Mouse (Mus musculus): ENCODE results near the gene Bach2. TPM values are rescaled to one million over a fixed set of nuclear protein-coding genes. Genes with fewer than 3 reads are reported as not detected.
A peak's percentile ranks its signal among the peaks of the same experiment; 100 is the strongest.

Bach2 gene
- polyA plus RNA-seq, 1 experiment from 2014 or later, result 2.4 TPM

DNA sequence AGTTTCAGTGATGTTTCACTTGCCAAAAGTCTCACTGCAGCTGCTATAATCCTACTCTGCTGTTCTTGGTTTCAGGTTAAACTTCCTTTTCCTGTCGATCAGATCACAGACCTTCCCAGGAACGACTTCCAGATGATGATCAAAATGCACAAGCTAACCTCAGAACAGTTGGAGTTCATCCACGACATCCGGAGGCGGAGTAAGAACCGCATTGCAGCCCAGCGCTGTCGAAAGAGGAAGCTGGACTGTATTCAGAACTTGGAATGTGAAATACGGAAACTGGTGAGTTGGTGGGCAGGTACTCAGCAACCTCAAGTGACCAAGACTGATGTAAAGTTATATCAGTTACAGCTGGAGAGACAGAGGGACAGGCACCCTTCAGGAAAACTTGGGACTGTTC lies 336.6 kb downstream of the Bach2 start:
- no peak for ATAC-seq
- Histone ChIP-seq H3K4me1 (ENCODE audit: control insufficient read depth, insufficient read depth, low read length) (no peaks in the 10 kb centered on the region), H3K27me3 (replicated peaks; ENCODE audit: control insufficient read depth, insufficient read depth, low read length) (no peaks in the 10 kb centered on the region), H3K4me2 (ENCODE audit: low read depth, low read length) (no peak overlapping the region), H3K9ac (ENCODE audit: low read depth, low read length) (no peak overlapping the region), H3K9me3 (ENCODE audit: control insufficient read depth, low read length) (no peaks in the 10 kb centered on the region), H3K4me3 (ENCODE audit: low read length) (no peak overlapping the region), H3K36me3 (ENCODE audit: control insufficient read depth, insufficient read depth, low read length) (no peaks in the 10 kb centered on the region), H3K27ac (ENCODE audit: low read length) (no peak overlapping the region)
- WGBS, result 58% methylated on average over 9 of the region's 9 CpGs

GRCm38 (mm10) chr4:32579850-32580249 lies 341.2 kb downstream of the Bach2 start:
- Histone ChIP-seq H3K4me2 (ENCODE audit: low read depth, low read length) (no peak overlapping the region), H3K36me3 (ENCODE audit: control insufficient read depth, insufficient read depth, low read length) (no peaks in the 10 kb centered on the region), H3K27me3 (replicated peaks; ENCODE audit: control insufficient read depth, insufficient read depth, low read length) (no peaks in the 10 kb centered on the region), H3K9me3 (ENCODE audit: control insufficient read depth, low read length) (no peaks in the 10 kb centered on the region), H3K4me1 (ENCODE audit: control insufficient read depth, insufficient read depth, low read length) (no peaks in the 10 kb centered on the region), H3K4me3 (ENCODE audit: low read length) (no peak overlapping the region), H3K27ac (ENCODE audit: low read length) (no peak overlapping the region), H3K9ac (ENCODE audit: low read depth, low read length) (no peak overlapping the region)
- WGBS, result 75% methylated on average over 8 of the region's 8 CpGs
- no peak for ATAC-seq

- H3K4me3 ChIP-seq (ENCODE audit: low read length), result no peak overlapping the region
- no peak overlapping the region for H3K9ac ChIP-seq (ENCODE audit: low read depth, low read length)
- H3K27ac ChIP-seq (ENCODE audit: low read length), result no peak overlapping the region
- no peaks in the 10 kb centered on the region for H3K4me1 ChIP-seq (ENCODE audit: control insufficient read depth, insufficient read depth, low read length)
- H3K4me2 ChIP-seq (ENCODE audit: low read depth, low read length), result no peak overlapping the region
- 64% methylated on average over 6 of the region's 6 CpGs for WGBS
- no peaks in the 10 kb centered on the region for H3K27me3 ChIP-seq (replicated peaks; ENCODE audit: control insufficient read depth, insufficient read depth, low read length)
- H3K36me3 ChIP-seq (ENCODE audit: control insufficient read depth, insufficient read depth, low read length), result no peaks in the 10 kb centered on the region
- H3K9me3 ChIP-seq (ENCODE audit: control insufficient read depth, low read length), result no peaks in the 10 kb centered on the region
- ATAC-seq, result no peak
Observed at GRCm38 (mm10) chr4:32584181-32584580, 345.6 kb downstream of the Bach2 start.

GRCm38 (mm10) chr4:32586596-32586995 lies 348.0 kb downstream of the Bach2 start:
- no peaks in the 10 kb centered on the region for H3K27me3 ChIP-seq (replicated peaks; ENCODE audit: control insufficient read depth, insufficient read depth, low read length)
- H3K27ac ChIP-seq (ENCODE audit: low read length), result no peak overlapping the region
- H3K36me3 ChIP-seq (ENCODE audit: control insufficient read depth, insufficient read depth, low read length), result no peaks in the 10 kb centered on the region
- H3K4me3 ChIP-seq (ENCODE audit: low read length), result no peak overlapping the region
- no peaks in the 10 kb centered on the region for H3K4me1 ChIP-seq (ENCODE audit: control insufficient read depth, insufficient read depth, low read length)
- H3K4me2 ChIP-seq (ENCODE audit: low read depth, low read length), result no peak overlapping the region
- H3K9me3 ChIP-seq (ENCODE audit: control insufficient read depth, low read length), result no peaks in the 10 kb centered on the region
- ATAC-seq, result no peak
- WGBS, result 8% methylated on average over 9 of the region's 9 CpGs
- H3K9ac ChIP-seq (ENCODE audit: low read depth, low read length), result no peak overlapping the region

- Histone ChIP-seq H3K9me3 (ENCODE audit: control insufficient read depth, low read length) (no peaks in the 10 kb centered on the region), H3K36me3 (ENCODE audit: control insufficient read depth, insufficient read depth, low read length) (no peaks in the 10 kb centered on the region), H3K4me3 (ENCODE audit: low read length) (no peak overlapping the region), H3K9ac (ENCODE audit: low read depth, low read length) (no peak overlapping the region), H3K27ac (ENCODE audit: low read length) (no peak overlapping the region), H3K4me1 (ENCODE audit: control insufficient read depth, insufficient read depth, low read length) (no peaks in the 10 kb centered on the region), H3K27me3 (replicated peaks; ENCODE audit: control insufficient read depth, insufficient read depth, low read length) (no peaks in the 10 kb centered on the region), H3K4me2 (ENCODE audit: low read depth, low read length) (no peak overlapping the region)
- WGBS, result 85% methylated on average over 5 of the region's 5 CpGs
- no peak for ATAC-seq
Observed at GRCm38 (mm10) chr4:32587543-32587942, 348.9 kb downstream of the Bach2 start.

DNA sequence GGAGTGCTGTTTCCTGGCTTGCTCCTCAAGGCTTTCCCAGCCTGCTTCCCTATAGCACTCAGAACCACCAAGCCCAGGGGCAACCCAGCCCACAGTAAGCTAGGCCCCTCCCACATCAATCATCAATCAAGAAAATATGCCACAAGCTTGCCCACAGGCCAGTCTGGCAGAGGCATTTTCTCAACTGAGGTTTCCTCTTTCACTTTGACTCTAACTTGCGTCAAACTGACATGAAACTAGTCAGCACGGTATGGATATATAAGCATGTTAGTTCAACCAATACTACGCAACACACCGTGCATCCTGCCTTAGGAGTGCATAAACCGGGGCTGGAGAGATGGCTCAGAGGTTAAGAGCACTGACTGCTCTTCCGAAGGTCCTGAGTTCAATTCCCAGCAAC lies 349.6 kb downstream of the Bach2 start:
- WGBS, result 86% methylated on average over 6 of the region's 6 CpGs
- H3K36me3 ChIP-seq (ENCODE audit: control insufficient read depth, insufficient read depth, low read length), result no peaks in the 10 kb centered on the region
- ATAC-seq, result no peak
- H3K4me1 ChIP-seq (ENCODE audit: control insufficient read depth, insufficient read depth, low read length), result no peaks in the 10 kb centered on the region
- H3K4me2 ChIP-seq (ENCODE audit: low read depth, low read length), result no peak overlapping the region
- no peak overlapping the region for H3K27ac ChIP-seq (ENCODE audit: low read length)
- H3K4me3 ChIP-seq (ENCODE audit: low read length), result no peak overlapping the region
- H3K27me3 ChIP-seq (replicated peaks; ENCODE audit: control insufficient read depth, insufficient read depth, low read length), result no peaks in the 10 kb centered on the region
- no peak overlapping the region for H3K9ac ChIP-seq (ENCODE audit: low read depth, low read length)
- no peaks in the 10 kb centered on the region for H3K9me3 ChIP-seq (ENCODE audit: control insufficient read depth, low read length)

DNA sequence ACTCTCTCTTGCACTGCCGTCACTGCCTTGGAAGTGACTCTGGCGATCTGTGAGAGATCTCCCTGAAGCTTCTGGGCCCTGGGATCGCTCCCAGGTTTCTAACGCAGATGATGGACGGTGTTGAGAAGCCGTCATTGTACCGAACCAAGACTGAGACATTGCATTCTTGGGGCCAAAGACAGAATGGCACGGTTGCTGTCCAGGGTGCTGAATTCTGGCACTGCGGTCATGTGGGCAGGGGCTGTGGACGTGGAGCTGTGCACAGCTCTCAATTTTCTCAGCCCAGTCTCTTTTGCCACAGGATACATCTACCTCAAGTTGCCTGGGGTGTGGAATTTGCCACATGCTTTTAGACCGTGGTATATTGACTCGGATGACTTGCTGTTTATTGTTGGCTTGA lies 362.5 kb downstream of the Bach2 start:
- H3K4me2 ChIP-seq (ENCODE audit: low read depth, low read length), result no peak overlapping the region
- no peaks in the 10 kb centered on the region for H3K4me1 ChIP-seq (ENCODE audit: control insufficient read depth, insufficient read depth, low read length)
- H3K27me3 ChIP-seq (replicated peaks; ENCODE audit: control insufficient read depth, insufficient read depth, low read length), result no peaks in the 10 kb centered on the region
- no peaks in the 10 kb centered on the region for H3K36me3 ChIP-seq (ENCODE audit: control insufficient read depth, insufficient read depth, low read length)
- no peak for ATAC-seq
- H3K9ac ChIP-seq (ENCODE audit: low read depth, low read length), result no peak overlapping the region
- H3K27ac ChIP-seq (ENCODE audit: low read length), result no peak overlapping the region
- no peak overlapping the region for H3K4me3 ChIP-seq (ENCODE audit: low read length)
- no peaks in the 10 kb centered on the region for H3K9me3 ChIP-seq (ENCODE audit: control insufficient read depth, low read length)
- WGBS, result 20% methylated on average over 12 of the region's 12 CpGs

DNA sequence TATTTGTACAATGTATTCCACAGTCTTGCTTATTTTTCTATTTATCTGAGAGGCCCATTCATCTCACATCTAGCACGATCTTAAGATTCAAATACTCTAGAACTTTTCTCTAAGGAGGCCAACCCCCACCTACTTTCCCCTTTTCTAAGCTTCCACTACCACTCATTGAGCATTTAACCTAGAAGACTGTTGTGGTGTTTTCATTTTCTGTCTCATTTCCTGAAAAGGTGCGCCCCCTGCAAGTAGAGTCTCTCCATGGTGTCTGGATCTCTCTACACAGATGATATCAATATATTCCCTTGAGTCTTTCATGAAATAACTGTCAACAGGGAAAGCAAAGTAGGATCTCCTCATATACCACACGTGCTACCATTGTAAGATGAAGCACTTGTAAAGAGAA lies 364.1 kb downstream of the Bach2 start, which contains the start of gene Gja10:
Gene Gja10, minus strand, starts transcription at position 101 of the 400 bp plus-strand sequence.
- no peaks in the 10 kb centered on the region for H3K9me3 ChIP-seq (ENCODE audit: control insufficient read depth, low read length)
- no peak within 1 kb of the TSS for H3K27ac ChIP-seq (ENCODE audit: low read length)
- H3K36me3 ChIP-seq (ENCODE audit: control insufficient read depth, insufficient read depth, low read length), result no peaks in the 10 kb centered on the region
- 64% methylated on average over 3 of the region's 3 CpGs for WGBS
- H3K4me2 ChIP-seq (ENCODE audit: low read depth, low read length), result no peak within 1 kb of the TSS
- no peak for ATAC-seq
- no peaks in the 10 kb centered on the region for H3K27me3 ChIP-seq (replicated peaks; ENCODE audit: control insufficient read depth, insufficient read depth, low read length)
- H3K4me1 ChIP-seq (ENCODE audit: control insufficient read depth, insufficient read depth, low read length), result no peaks in the 10 kb centered on the region
- H3K9ac ChIP-seq (ENCODE audit: low read depth, low read length), result no peak within 1 kb of the TSS
- no peak within 1 kb of the TSS for H3K4me3 ChIP-seq (ENCODE audit: low read length)

DNA sequence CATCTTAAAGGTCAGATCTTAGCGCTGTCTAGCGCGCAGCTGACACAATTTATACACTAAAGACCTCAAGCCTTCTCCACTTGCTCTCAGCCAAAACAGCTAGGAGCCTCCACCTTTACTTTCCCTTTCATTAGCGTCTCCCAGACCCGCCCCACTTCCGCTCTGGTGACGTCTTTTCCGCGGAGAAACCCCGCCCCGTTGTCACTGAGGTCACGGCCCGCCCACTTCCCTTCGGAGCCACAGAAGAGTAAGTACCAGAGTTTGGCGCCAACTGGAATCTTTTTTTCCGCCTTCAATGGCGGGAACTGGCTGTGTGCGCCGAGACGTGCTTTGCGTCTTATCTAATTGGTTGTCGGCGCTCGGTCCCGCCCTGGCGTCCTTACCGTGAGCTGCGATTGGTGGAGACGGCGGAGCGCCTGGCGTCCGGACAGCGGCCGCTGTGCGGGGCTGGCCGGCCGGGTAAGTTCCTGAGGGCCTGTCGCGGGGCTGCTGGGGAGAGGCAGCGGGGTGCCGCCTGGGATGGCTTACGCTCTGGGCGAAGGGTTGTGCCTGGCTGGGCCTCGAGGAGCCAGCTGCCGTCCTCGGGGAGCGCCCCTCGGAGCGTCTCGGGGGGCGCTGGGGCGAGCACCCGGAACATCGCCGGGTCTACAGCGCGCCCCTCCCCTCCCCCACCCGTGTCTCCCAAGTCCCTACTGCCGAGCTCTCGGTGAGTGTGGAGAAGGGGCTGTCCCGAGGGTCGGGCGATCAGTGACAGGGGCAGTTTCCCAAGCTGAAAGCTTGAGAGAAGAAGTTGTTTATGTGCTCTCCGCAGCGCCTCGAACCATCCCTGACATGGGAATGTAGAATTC lies 376.7 kb downstream of the Bach2 start, which contains the start of gene Casp8ap2:
Gene Casp8ap2, plus strand, starts transcription at position 418 of the 848 bp plus-strand sequence.
- under 1% methylated on average over 64 of the region's 67 CpGs for WGBS
- H3K4me2 ChIP-seq (ENCODE audit: low read depth, low read length), result peak within 1 kb of the TSS; percentile 77
- H3K4me3 ChIP-seq (ENCODE audit: low read length), result peak within 1 kb of the TSS; percentile 91
- peak; percentile 100 for ATAC-seq
- no peaks in the 10 kb centered on the region for H3K27me3 ChIP-seq (replicated peaks; ENCODE audit: control insufficient read depth, insufficient read depth, low read length)
- peak within 1 kb of the TSS; percentile 90 for H3K9ac ChIP-seq (ENCODE audit: low read depth, low read length)
- no peaks in the 10 kb centered on the region for H3K9me3 ChIP-seq (ENCODE audit: control insufficient read depth, low read length)
- peak within 1 kb of the TSS; percentile 77 for H3K27ac ChIP-seq (ENCODE audit: low read length)
- H3K36me3 ChIP-seq (ENCODE audit: control insufficient read depth, insufficient read depth, low read length), result no peaks in the 10 kb centered on the region
- peaks cover 9% of the 10 kb centered on the region; the same call in 1 of the 2 replicates for H3K4me1 ChIP-seq (ENCODE audit: control insufficient read depth, insufficient read depth, low read length)
